Mouse (Mus musculus) right cerebral cortex, postnatal 10 days (tissue): Measurements from ENCODE around the gene A930017K11Rik.

Source experiments
- DNase-seq, 2 experiments: peaks; one replicate each; pipeline ENCODE4 v3.0.0; 2021; ENCODE audit warnings: low spot score in 2 of 2

Gene A930017K11Rik

GRCm38 (mm10) chr17:25951803-25952623 lies at the start of gene A930017K11Rik:
Gene A930017K11Rik, minus strand, starts transcription at chr17:25952565.
- DNase-seq, result no peak

- no peak for DNase-seq
Measured at GRCm38 (mm10) chr17:25998425-25998824, 46.1 kb upstream of the A930017K11Rik start.

GRCm38 (mm10) chr17:25993489-25993888 lies 41.1 kb upstream of the A930017K11Rik start:
- no peak for DNase-seq

- no peak for DNase-seq
Measured at GRCm38 (mm10) chr17:25992274-25992673, 39.9 kb upstream of the A930017K11Rik start.

GRCm38 (mm10) chr17:25990331-25990730 lies 38.0 kb upstream of the A930017K11Rik start:
- DNase-seq, result no peak

- peak; percentile 96 to 97 for DNase-seq
Measured at GRCm38 (mm10) chr17:25985306-25986294, 33.2 kb upstream of the A930017K11Rik start, which contains the start of gene Capn15. Gene Capn15, minus strand, starts transcription at chr17:25985796.

- DNase-seq, result peak in 1 of 2 experiments; percentile 43
Measured at GRCm38 (mm10) chr17:25984556-25985305, 32.4 kb upstream of the A930017K11Rik start.

GRCm38 (mm10) chr17:25984066-25984465 lies 31.7 kb upstream of the A930017K11Rik start:
- no peak for DNase-seq

- no peak for DNase-seq
Measured at GRCm38 (mm10) chr17:25982913-25983312, 30.5 kb upstream of the A930017K11Rik start.

GRCm38 (mm10) chr17:25980854-25981253 lies 28.5 kb upstream of the A930017K11Rik start:
- DNase-seq, result no peak

- no peak for DNase-seq
Measured at GRCm38 (mm10) chr17:25979829-25980738, 27.7 kb upstream of the A930017K11Rik start.

GRCm38 (mm10) chr17:25970954-25971707 lies 18.8 kb upstream of the A930017K11Rik start:
- no peak for DNase-seq

GRCm38 (mm10) chr17:25970448-25970847 lies 18.1 kb upstream of the A930017K11Rik start:
- no peak for DNase-seq

GRCm38 (mm10) chr17:25968176-25968575 lies 15.8 kb upstream of the A930017K11Rik start:
- DNase-seq, result no peak

- DNase-seq, result no peak
Measured at GRCm38 (mm10) chr17:25967652-25968051, 15.3 kb upstream of the A930017K11Rik start.

- no peak for DNase-seq
Measured at GRCm38 (mm10) chr17:25964271-25964670, 11.9 kb upstream of the A930017K11Rik start.

- no peak for DNase-seq
Measured at GRCm38 (mm10) chr17:25962413-25962905, 10.1 kb upstream of the A930017K11Rik start.

- no peak for DNase-seq
Measured at GRCm38 (mm10) chr17:25961566-25961965, 9.2 kb upstream of the A930017K11Rik start.
